Mouse (Mus musculus) layer of hippocampus, adult 9-11 months (tissue): ENCODE measurements at regions not wholly inside any gene's neighbourhood (a gene's known extent, or its start where the extent isn't known, plus 50 kb on each side); places are given as distances from the start of the nearest gene placed in this dataset.

Experiments
- DNase-seq: peaks from one replicate; pipeline ENCODE4 v3.0.0; 2022

DNA sequence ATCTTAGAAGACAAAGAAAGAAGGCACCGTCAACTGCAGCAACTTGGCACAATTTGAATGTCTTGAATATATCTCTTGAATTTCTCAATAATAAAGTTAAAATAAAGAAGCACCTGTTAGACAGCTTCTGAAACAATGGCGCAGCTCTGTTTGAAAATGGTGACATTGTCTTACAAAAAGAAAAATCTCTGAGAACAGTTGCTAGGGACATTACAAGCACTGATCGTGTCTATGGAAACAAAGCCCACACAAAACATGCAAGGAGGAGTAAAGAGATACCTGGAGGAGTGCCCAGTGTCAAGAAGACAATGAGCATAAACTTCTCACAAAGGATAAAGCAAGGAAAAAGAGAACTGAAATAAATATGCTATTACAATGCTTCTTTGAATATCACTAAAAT is 841.2 kb upstream of the Adgrl3 start:
- peak; percentile 2 for DNase-seq

DNA sequence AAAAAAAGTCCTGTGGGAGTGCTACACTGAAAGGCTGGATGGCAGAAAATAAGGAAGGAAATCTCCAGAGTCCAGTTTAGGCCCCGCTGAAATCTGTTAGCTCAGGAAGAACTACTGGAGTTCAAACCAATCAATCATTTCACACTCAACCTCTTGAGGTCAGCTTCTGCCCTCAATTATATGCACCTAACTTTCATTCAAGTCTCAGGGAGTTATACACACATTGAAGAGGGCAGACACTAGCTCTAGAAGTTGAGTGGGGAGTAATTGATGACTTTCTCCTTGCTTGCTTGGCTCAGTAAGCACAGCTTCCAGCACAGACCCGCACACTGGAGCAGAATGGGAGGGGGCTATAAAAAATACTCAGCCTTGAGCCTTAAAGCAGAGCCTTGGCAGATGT is 839.7 kb upstream of the Adgrl3 start:
- DNase-seq: no peak

DNA sequence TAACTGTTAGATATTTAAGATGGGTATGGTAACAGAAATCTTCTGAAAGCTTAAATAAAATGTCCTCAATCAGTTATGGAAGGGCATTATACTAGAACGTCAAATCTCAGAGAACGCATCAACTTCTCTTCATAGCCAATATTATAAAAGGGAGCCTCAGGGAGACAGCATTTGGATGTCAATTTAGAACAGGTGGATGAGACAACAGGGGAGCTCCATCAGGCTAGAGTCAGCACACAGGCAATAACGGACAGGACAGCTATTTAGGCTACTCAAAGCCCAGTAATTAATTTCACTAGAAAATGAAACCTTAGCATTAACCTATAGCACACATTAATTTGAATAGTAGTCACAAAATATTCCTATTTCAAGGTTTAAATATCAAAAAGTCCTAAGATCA is 827.5 kb upstream of the Adgrl3 start:
- no peak for DNase-seq

DNA sequence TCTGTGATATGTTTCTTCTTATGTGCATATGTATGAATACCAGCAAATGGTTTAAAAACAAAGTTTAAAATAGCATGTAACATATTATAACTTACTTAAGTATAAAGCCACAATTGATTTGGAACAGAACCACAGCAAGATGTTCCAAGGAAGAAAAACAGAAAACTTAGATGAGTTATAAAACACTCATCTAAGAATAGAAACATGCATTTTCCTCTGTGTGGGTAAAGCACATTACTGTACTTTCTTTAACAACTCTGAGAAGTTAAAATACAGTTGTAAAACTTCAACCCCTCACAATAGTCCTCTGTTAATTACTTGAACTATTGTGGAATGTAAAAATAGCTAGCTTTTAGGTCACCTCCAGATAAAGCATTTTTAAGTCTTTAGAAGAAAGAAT is 820.3 kb upstream of the Adgrl3 start:
- no peak for DNase-seq

DNA sequence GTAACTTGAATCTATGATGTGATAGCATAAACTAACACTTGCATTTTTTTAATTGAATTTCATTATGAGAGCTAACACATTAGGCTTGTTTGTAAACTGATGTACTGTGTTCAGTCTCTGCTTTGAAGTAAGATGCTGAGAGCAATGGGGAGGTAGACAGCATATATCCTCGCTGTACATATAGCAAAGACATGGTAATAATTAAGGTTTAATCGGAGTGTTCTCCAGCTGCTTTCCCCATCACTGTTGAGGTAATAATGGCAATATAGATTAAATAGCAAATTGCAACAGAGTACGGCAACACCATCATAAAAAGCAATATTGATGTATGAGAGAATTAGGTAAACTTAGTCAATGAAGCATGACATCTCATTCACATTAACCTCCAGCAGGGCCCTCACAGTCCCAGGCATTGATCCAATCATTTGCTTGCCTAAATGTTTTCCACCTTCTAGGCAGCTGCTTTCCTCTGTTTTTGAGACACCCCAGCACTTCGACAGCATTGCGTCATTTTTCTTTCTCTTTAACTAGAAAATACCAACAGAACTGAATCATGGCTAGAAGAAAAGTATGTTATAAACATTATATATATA is 771.3 kb upstream of the Adgrl3 start:
- no peak for DNase-seq

DNA sequence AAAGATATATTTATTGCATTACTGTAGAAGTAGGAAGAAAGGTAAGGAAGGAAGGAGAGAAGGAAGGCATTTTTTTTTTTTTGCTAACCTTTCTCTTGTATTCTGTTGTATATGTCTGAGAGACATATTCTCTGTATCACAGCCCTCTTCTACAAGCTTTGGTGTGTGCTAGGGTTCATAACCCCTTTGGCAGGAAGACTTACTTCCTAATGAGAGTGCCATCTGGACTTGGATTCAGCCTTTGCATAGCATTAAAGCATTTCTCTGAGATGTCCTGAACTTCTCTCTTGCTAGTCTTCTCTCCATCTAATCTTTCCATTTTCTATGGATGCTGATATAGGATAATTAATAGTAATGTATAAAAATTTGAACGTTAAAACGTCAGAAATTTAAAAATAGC is 768.0 kb upstream of the Adgrl3 start:
- DNase-seq: no peak

DNA sequence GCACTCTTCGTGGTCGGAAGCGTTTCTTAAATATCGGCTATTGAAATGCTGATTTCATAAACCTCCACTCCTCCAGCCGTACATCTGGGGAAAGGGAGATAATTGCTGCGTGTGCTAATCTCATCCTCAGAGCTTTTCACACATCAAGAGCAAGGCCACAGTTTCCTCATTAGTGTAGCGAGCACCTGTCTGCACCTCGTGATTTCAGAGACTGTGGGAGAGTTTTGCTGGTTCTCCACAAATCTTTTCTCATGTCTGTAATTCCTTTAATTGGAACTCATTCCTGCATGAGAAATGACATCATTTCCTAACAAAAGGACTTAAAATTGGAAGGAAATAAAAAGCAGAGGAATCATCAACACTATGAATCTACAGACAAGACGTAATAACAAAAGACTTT is 764.9 kb upstream of the Adgrl3 start:
- peak; percentile 5 for DNase-seq

DNA sequence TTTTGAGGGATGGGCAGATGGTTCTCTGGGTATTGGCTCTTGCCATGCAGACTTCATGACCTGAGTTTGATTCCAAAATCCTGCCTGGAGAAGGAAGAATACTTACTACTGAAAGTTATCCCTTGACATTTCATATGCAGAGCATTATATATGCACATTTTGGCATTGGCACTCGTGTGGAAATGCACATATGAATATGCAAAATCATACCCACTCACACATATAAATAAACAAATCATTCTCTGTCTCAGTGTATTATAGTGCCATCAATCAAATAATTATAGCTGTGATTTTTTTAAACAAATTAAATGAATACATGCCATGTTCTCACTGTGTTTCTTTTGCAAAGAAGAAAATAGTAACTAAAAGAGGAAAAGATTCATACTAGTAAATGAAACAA is 745.3 kb upstream of the Adgrl3 start:
- DNase-seq: no peak

DNA sequence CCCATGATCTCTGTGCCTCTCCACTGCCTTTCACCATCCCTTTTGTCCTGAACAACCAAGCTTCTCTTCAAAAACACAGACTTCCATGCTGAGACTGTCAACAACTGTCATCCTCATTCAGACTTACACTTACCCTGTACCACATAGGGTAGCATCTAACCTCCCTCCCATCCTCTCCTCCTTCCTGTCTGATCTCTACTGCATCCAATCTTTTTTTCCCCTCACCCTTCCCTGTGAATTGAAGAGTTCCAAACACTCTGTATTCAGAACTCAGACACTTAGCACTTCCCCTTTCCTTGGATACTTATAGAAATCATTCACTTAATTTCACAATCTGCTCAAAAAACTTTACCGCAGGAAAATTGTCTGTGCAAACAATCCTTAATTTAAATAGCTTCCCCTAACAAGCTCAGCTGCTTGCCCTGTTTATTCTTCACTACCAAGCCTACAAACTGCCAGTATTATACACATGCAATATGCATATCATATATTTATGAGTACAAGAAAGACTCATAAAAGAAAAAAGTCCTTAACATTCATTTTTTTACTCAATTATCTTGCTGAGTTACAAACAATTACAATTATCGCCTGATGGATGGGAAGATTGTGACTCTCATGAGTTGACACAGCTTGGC is 744.6 kb upstream of the Adgrl3 start:
- DNase-seq: no peak
